Mouse (Mus musculus) hematopoietic stem cell, adult 5-6 weeks (primary cell): ENCODE results near the gene Tpst1. TPM values are rescaled to one million over a fixed set of nuclear protein-coding genes. Genes with fewer than 3 reads are reported as not detected.
A peak's percentile ranks its signal among the peaks of the same experiment; 100 is the strongest.

Source experiments
- ATAC-seq, 2 experiments: fragments of 125-278 bp in 1 of 2; replicated peaks in 1 of 2; 2 replicates each; pipeline ENCODE4 v1.8.0; 2016 to 2017; ENCODE audit warnings: inconsistent platforms in 2 of 2, mild to moderate bottlenecking in 2 of 2, moderate number of reproducible peaks in 2 of 2, low read depth in 1 of 2, moderate TSS enrichment in 1 of 2; ENCODE audit not compliant: low FRiP score in 2 of 2, poor library complexity in 2 of 2, severe bottlenecking in 2 of 2, insufficient read depth in 1 of 2, low TSS enrichment in 1 of 2
- total RNA-seq: library from RNA; stranded (forward); fragments of 172-1452, 232-1000 nt; gene quantifications from 2 replicates; pipeline ENCODE4 v1.2.3, GENCODE M21; 2017

Tpst1 gene
- total RNA-seq, 1 experiment from 2014 or later: 6.9 TPM

DNA sequence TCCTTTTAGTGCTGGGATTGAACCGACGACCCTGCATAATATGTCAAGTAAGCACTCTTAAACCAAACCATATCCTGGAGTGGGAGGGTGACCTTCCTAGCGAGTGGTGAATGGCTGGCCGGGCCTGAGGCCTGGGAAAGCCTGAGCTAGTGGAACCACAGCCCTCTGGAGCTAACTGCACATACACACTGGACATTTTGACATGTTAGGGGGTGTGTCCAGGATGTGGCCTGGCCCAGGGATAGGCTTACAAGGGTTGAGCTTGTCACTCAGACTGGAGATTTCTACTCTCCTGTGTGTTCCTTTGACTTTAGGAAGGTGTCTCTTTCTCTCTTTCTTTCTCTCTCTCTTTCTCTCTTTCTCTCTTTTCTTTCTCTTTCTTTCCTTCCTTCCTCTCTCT, 85.4 kb downstream of the Tpst1 start:
- peak in 1 of 2 experiments; percentile 17; a peak in 1 of 4 replicates for ATAC-seq

DNA sequence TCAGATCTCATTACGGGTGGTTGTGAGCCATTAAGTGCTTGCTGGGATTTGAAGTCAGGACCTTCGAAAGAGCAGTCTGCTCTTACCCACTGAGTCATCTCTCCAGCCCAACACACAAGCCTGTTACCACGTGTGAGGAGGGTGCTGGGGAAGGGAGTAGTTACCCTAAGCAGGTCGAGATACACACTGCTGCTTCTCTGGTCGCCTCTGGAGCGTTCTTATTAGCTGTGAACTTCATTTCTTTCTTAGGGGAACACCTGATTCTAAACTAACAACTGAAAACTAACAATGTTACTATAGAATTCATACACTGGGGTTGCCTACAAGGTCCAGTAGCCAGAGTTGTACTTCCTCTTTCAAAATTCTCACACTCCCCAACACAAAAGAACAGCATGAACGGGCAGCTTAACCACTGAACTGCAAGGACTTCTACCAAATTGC, 86.7 kb downstream of the Tpst1 start:
- ATAC-seq: peak; percentile 44 to 54; a peak in 2 of 4 replicates

DNA sequence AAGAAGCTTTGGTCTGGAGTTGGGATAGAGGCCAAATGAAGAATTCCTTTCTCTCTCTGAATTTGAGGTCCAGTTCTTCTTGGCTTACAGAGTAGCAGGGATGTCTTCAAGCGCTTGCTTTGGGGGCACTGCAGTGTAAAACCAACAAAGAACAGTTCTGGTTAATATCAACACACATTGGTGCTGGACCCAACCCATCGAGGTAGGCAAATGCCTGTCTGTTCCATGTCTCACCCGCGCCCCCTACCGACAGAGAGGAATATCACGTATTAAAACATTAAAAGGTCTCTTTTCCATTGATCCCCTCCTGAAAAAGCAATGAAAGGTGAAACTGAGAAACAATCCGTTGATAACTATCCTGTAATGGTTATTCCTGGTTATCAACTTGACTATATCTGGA, 90.5 kb downstream of the Tpst1 start:
- ATAC-seq: peak; percentile 76 to 88

DNA sequence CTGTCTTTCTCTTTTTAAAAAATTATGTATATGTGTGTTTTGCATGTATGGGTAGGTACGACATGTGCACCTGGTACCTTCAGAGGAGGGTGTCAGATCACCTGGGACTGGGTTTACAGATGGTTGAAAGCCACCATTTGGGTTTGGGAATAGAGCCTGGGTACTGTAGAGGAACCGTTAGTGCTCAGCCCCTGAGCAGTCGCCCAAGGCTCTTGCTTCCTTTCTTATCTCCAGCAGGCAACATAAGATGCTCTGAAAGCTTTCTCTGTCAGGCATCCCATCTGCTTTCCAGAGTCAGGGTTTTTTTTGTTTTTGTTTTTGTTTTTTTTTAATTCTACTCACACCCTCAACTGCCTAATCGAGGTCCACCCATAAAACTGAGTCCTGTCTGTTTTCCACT, 92.1 kb downstream of the Tpst1 start:
- no peak for ATAC-seq

- no peak for ATAC-seq
These were observed 96.0 kb downstream of the Tpst1 start for GRCm38 (mm10) chr5:130169109-130169508.

GRCm38 (mm10) chr5:130170666-130171422, 97.7 kb downstream of the Tpst1 start:
- ATAC-seq: peak in 1 of 2 experiments; percentile 9; a peak in 1 of 4 replicates

GRCm38 (mm10) chr5:130171423-130171954, 98.4 kb downstream of the Tpst1 start, which contains the start of gene Rabgef1:
Rabgef1 (plus strand) TSS chr5:130171798.
- peak; percentile 89 to 93 for ATAC-seq

- ATAC-seq: peak; percentile 70 to 75
These were observed 99.0 kb downstream of the Tpst1 start for GRCm38 (mm10) chr5:130171956-130172601.

DNA sequence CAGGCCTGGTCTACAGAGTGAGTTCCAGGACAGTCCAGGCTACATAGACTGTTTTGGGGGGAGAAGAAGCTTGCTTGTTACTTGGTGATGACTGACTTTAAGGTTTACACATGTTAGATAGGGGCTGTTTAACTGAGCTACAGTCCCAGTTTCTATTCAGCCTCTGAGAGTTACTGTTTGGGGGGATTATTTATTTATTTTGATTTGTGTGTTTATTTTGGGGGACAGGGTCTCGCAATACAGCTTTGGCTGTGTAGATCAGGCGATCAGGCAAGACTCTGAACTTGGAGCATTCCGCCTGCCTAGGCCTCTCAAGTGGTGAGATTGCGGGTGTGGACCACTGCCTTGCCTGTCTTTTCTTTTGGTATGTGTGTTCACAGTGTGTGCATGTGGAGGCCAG, 99.9 kb downstream of the Tpst1 start:
- ATAC-seq: no peak

- no peak for ATAC-seq
These were observed 104.7 kb downstream of the Tpst1 start for GRCm38 (mm10) chr5:130177871-130178270.

- no peak for ATAC-seq
These were observed 107.2 kb downstream of the Tpst1 start for GRCm38 (mm10) chr5:130180362-130180761.

DNA sequence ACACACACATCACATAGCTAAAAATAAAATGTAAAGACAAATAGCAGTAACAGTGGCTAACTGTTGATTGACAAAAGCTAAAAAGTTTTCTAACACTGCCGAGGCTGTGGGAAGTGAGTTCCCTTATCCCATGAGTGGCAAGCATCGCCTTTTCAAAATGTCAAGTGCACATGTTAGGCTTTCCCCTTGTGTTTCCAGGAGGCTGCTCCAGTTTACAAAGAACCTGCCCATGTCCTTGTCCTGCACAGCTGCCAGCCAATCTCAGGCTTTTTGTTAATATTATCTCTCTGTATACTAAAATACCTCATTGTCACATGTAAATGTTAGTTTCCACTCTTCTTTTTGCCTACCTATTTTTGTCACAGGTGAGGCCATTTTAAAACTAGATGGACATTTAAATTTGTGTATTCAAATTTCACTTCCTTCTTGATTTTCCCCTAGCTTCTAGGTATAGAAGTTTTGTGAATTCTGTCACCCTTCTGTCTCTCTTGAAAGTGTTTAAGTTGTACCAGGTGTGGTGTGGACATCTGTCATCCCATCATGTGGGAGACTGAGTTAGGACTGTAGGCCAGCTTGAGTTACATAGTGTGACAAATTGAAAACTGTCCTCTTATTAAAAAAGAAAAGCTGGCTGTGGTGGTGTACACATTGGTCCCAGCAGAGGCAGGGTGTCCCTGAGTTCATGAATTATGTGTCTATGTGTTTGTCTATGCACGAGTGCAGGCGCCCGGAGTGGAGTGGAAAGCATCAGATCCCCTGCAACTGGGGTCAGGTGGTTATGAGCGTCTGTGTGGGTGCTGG, 108.8 kb downstream of the Tpst1 start:
- no peak for ATAC-seq

GRCm38 (mm10) chr5:130182541-130182821, 109.4 kb downstream of the Tpst1 start:
- ATAC-seq: no peak

GRCm38 (mm10) chr5:130184193-130184856, 111.2 kb downstream of the Tpst1 start:
- no peak for ATAC-seq

GRCm38 (mm10) chr5:130185312-130185711, 112.2 kb downstream of the Tpst1 start:
- no peak for ATAC-seq
